ENCODE assay signal across 8 mouse cellular contexts in genomic region chr6:51379074-51379473, GRCm38 (mm10). TPM values are rescaled to one million over a fixed set of nuclear protein-coding genes. Genes with fewer than 3 reads are reported as not detected.
DNase-seq lines count a peak whose midpoint lies in the region; ATAC-seq and TF ChIP-seq lines count a peak whose summit lies in the region.

No protein-coding gene starts in this region.

- H3K9ac ChIP-seq in heart, embryonic 16.5 days (ENCODE audit: low read length), result peak overlapping the region; percentile 77
- peak overlapping the region; percentile 81 for H3K9ac ChIP-seq in hindbrain, embryonic 14.5 days
- peak overlapping the region; percentile 81 for H3K9ac ChIP-seq in midbrain, embryonic 14.5 days (replicated peaks; ENCODE audit: low read length)

- peak overlapping the region; percentile 49 for H3K4me3 ChIP-seq in heart, embryonic 16.5 days (ENCODE audit: low read length)
- peak overlapping the region; percentile 51; the same call in 1 of the 2 replicates for H3K4me3 ChIP-seq in cortical plate, adult 2 months (ENCODE audit: insufficient read depth, low read length)
- H3K4me3 ChIP-seq in hindbrain, embryonic 14.5 days (replicated peaks; ENCODE audit: low read length), result peak overlapping the region; percentile 34
- peak overlapping the region; percentile 29 for H3K4me3 ChIP-seq in midbrain, embryonic 14.5 days (replicated peaks; ENCODE audit: low read depth, low read length)

- 4% methylated on average over 5 of the region's 5 CpGs for WGBS in heart, embryonic 16.5 days
- 7% methylated on average over 5 of the region's 5 CpGs for WGBS in hindbrain, embryonic 14.5 days
- WGBS in midbrain, embryonic 14.5 days, result 8% methylated on average over 5 of the region's 5 CpGs

- DNase-seq in heart, postnatal 14 days, result no peak
- peak; percentile 45 for DNase-seq in hindbrain, embryonic 14.5 days (ENCODE audit: low spot score)
- peak; percentile 70 for DNase-seq in midbrain, embryonic 14.5 days
- DNase-seq in thymus, adult 18-20 months, result no peak
- no peak for DNase-seq in adrenal gland, postnatal 4 days (ENCODE audit: low spot score in 2 of 2)
- DNase-seq in right cerebral cortex, postnatal 4 days, result no peak

- H3K4me2 ChIP-seq in heart, embryonic 16.5 days (ENCODE audit: low read depth, low read length), result peak overlapping the region; percentile 69
- H3K4me2 ChIP-seq in hindbrain, embryonic 14.5 days (replicated peaks), result peak overlapping the region; percentile 60
- peak overlapping the region; percentile 63 for H3K4me2 ChIP-seq in midbrain, embryonic 14.5 days (ENCODE audit: low read length)

- no peaks in the 10 kb centered on the region for H3K36me3 ChIP-seq in heart, embryonic 16.5 days (ENCODE audit: control insufficient read depth, insufficient read depth)
- H3K36me3 ChIP-seq in hindbrain, embryonic 14.5 days (replicated peaks; ENCODE audit: control insufficient read depth, insufficient read depth), result no peaks in the 10 kb centered on the region
- H3K36me3 ChIP-seq in midbrain, embryonic 14.5 days (ENCODE audit: control insufficient read depth, insufficient read depth, low read length), result no peaks in the 10 kb centered on the region

- intact Hi-C loops in heart, postnatal 14 days (cut with DNase I), result loop anchor here (5.0 kb wide), 1 partner anchor 473 kb away; no protein-coding TSS in a partner anchor

- TF ChIP-seq POLR2A in cortical plate, adult 2 months (IDR thresholded peaks at IDR 0.05; ENCODE audit: extremely low read depth, insufficient read depth, low read length), result no peak

- H3K27me3 ChIP-seq in heart, embryonic 16.5 days (ENCODE audit: control insufficient read depth, insufficient read depth, low read length), result no peaks in the 10 kb centered on the region
- H3K27me3 ChIP-seq in hindbrain, embryonic 14.5 days (ENCODE audit: control insufficient read depth, insufficient read depth, low read length), result no peaks in the 10 kb centered on the region
- H3K27me3 ChIP-seq in midbrain, embryonic 14.5 days (ENCODE audit: control insufficient read depth, insufficient read depth, low read length), result no peaks in the 10 kb centered on the region

- ATAC-seq in heart, embryonic 16.5 days (replicated peaks; ENCODE audit: extremely low read depth, insufficient read depth, low FRiP score), result no peak
- ATAC-seq in hindbrain, embryonic 14.5 days (ENCODE audit: low FRiP score), result no peak
- ATAC-seq in midbrain, embryonic 14.5 days (ENCODE audit: low FRiP score, low TSS enrichment), result no peak

- H3K4me1 ChIP-seq in heart, embryonic 16.5 days (ENCODE audit: control insufficient read depth, insufficient read depth, low read length), result peaks cover 8% of the 10 kb centered on the region; the same call in 1 of the 2 replicates
- no peaks in the 10 kb centered on the region for H3K4me1 ChIP-seq in cortical plate, adult 2 months (ENCODE audit: control insufficient read depth, insufficient read depth, low read length)
- H3K4me1 ChIP-seq in hindbrain, embryonic 14.5 days (replicated peaks; ENCODE audit: control insufficient read depth, insufficient read depth, low read length), result 0 out of 2 replicates have a peak, but pooled peaks cover 3% of the 10 kb centered on the region
- H3K4me1 ChIP-seq in midbrain, embryonic 14.5 days (ENCODE audit: control insufficient read depth, insufficient read depth, low read length), result 0 out of 2 replicates have a peak, but pooled peaks cover 8% of the 10 kb centered on the region

- no peaks in the 10 kb centered on the region for H3K9me3 ChIP-seq in heart, embryonic 16.5 days (replicated peaks; ENCODE audit: control insufficient read depth, low read length)
- H3K9me3 ChIP-seq in hindbrain, embryonic 14.5 days (ENCODE audit: control insufficient read depth, low read length), result no peaks in the 10 kb centered on the region
- H3K9me3 ChIP-seq in midbrain, embryonic 14.5 days (ENCODE audit: control insufficient read depth, low read length), result no peaks in the 10 kb centered on the region

- peak overlapping the region; percentile 88 for H3K27ac ChIP-seq in heart, embryonic 16.5 days (ENCODE audit: low read length)
- H3K27ac ChIP-seq in cortical plate, adult 2 months (ENCODE audit: insufficient read depth, low read length), result no peak overlapping the region
- peak overlapping the region; percentile 99 for H3K27ac ChIP-seq in hindbrain, embryonic 14.5 days
- H3K27ac ChIP-seq in midbrain, embryonic 14.5 days (replicated peaks; ENCODE audit: low read depth, low read length), result peak overlapping the region; percentile 98

- TF ChIP-seq CTCF in cortical plate, adult 2 months (IDR thresholded peaks at IDR 0.05; ENCODE audit: extremely low read depth, insufficient read depth, low read length), result no peak

RNA-seq across cellular contexts. Expression of gene Nfe2l3, which starts 53.4 kb away (rescaled TPM):
- 2.3 and 4.0 TPM in 2 replicates for polyA plus RNA-seq in heart, embryonic 16.5 days (2015; fragmentation: Nextera tagmentation; extraction: Ambion mirVana)
- total RNA-seq in heart, postnatal 14 days (2021), result 1 to 10 TPM in 1 of 2 experiments, under 1 TPM in 1; 0.56 to 1.0 TPM
- polyA plus RNA-seq in cortical plate, adult 2 months (2012; rRNA removed), result 3.3 and 3.8 TPM in 2 replicates
- 6.0 and 9.6 TPM in 2 replicates for polyA plus RNA-seq in hindbrain, embryonic 14.5 days (2014; fragmentation: Nextera tagmentation; extraction: Ambion mirVana)
- 8.2 and 9.0 TPM in 2 replicates for polyA plus RNA-seq in midbrain, embryonic 14.5 days (2014; fragmentation: Nextera tagmentation; extraction: Ambion mirVana)
- 1 to 10 TPM in 1 of 2 experiments, under 1 TPM in 1; 0.96 to 2.1 TPM for total RNA-seq in adrenal gland, postnatal 4 days (2021)

Comparison
In these comparisons a context has a peak if more than half of its experiments do, and no peak if none do; other contexts are left out.
1. DNase-seq: peak in hindbrain, embryonic 14.5 days (single experiment) and midbrain, embryonic 14.5 days (single experiment); none in heart, postnatal 14 days (0 of 2), thymus, adult 18-20 months (0 of 2), adrenal gland, postnatal 4 days (0 of 2) and right cerebral cortex, postnatal 4 days (single experiment).
2. Peak in every context shown above with its lines, with median percentiles within 50 percentile points of each other: H3K4me2 ChIP-seq, H3K4me3 ChIP-seq and H3K9ac ChIP-seq.